Mouse (Mus musculus): Measurements from ENCODE around the gene Itga1.

The Itga1 gene

DNA sequence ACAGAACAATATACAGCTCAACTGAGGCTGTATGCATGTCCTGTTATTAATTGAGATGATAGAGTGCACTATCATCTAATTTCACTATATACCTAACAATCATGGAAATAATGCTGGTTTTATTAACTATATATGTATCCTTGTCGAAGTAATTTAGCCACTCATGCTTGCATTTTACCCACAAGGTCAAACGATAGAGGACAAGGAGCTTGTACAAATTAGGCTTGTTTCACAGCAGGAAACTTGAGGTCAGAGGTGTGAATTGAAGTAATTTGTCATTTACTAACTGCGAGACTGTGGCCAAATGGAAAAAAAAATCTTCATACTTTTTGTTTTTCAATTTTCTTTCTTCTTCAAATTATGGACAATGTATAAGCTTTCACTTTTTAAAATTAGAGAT lies 3.5 kb downstream of the Itga1 start:
- DNase-seq = no peak

DNA sequence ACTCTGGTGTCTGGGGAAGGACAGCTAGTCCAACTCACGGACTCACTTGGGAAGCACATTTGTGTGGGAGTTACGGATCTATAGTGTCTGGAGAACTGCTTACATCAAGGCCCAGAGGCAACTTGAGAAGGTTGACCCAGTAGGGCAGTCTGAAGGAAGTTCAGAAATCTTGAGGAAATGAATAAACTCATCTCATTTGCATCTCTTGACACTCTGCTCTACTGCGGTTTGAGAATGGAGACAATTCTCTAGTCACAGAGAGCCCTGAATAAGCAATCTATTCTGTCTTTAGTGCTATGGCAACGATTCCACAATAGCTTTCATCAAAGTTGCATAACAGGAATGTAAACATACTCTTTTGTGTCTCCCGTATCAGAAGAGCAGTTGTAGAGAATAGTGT lies 4.8 kb downstream of the Itga1 start:
- no peak for DNase-seq

DNA sequence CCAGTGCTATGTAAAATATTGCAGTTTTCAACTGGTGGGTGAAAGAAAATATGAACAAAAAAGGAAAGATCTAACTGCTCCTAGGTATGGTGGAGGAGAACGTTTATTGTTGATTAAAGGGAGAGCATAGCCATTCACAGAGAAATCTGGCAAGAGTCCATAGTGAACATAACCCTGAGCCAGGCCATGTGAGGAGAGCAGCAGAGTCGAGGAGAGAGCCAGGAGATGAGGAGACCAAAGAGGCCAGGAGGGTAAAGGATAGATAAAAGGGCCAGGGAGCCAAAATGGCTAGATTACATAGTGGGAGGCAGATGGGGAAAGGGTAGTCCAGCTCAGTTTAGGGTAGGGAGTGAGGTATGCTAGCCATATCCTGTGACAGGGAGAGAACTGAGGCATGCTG lies 5.5 kb downstream of the Itga1 start:
- DNase-seq = no peak

DNA sequence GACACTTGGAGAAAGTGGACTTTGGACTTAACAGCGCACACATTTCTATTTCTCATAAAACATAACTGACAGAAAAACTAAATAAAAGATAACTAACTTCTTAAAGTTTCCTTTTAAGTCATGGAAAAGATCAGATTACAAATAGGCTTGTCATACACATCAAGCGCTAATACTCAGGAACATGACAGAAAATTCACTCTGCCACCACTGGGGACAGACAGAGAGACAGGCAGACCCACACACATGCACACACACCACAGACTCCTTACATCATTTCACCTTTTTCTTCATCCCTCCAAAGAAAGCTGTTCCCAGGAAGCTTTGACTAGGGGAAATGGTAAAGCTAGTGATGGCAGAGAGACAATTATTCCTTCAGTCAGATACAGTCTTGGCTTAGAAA lies 6.4 kb downstream of the Itga1 start:
- no peak for DNase-seq

DNA sequence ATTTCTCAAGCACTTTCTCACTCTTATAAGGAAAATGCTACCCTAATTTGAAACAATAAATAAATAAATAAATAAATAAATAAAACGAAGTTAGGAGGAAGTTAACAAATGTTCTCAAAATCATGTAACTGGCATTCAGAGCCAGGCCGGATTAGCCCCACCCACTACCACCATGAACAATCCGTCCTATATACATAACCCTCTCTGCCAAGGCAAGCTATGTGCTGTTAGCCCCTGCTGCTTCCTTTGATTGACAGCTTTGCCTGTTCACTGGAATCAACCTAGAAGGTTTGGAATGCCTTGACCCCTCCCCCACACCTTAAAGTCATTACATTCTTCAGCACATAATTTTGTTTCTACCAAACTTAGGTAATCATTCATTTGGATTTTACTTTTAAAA lies 10.3 kb downstream of the Itga1 start:
- no peak for DNase-seq

DNA sequence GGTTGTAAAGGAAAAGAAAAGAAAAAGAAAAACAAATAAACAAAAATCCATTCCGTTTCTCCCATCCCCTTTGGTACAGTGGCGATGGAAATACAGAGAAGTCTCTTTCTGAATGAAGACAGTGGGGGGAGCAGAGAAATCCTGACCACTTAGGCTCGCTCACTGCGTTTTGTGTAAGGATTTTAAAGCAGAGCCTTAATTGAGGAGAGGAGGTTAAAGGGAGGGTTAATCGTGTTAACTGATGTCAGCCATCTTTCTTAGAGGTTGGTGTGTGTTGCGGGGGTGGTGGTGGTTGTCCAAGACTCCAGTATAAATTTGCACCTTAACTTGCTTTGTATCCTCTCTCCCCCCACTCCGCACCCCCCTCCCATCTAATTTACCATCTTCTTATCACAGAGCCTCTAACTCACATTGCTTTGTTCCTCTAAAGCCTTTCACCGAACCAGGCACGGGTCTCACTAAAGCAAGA lies 10.8 kb downstream of the Itga1 start:
- DNase-seq = no peak

DNA sequence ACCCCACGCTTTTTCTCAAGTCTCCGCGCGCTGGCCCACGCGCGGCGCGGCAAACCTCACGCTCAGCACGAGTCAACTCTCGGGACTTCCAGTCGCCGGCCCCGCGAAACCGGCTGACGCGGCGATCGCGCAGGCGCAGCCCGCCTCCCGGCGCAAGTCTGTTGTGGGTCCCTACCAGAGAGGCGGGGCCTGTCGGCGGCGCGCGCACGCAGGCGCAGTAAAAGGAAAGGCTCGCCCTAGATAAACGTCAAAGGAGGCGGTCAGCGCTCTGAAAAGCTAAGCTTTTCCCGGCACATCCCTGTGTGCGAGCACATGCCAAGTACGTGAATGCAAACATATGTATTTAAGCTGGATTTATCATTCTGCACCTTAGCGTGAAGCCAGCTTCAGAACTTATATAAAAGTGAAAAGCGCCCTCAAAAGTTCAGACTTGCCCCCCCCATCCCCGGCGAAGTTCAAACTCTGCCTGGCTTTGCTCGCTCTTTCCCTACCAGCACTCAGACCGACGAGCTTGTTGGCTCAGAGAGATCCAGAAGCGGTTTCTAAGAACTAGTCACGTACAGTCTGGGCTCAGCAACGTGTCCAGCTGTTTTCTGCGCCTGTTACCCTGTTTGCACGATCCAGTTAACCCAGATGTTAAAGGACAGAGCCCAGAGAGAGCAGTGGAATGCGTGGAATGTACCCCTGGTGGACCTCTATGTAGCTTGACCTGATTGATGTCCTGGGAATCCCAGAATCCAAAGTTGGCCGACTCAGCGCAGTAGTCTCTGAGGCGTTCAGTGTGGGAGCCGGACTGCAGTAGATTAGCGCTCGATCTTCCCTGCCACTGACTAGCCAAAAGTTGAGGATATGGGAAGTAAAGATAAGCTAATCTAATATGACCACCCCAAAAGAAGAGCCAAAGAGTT lies 11.4 kb downstream of the Itga1 start, which contains the start of gene Pelo:
Gene Pelo (minus strand): TSS at position 118 of the 908 bp plus-strand sequence.
- DNase-seq = peak; percentile 91 to 93

DNA sequence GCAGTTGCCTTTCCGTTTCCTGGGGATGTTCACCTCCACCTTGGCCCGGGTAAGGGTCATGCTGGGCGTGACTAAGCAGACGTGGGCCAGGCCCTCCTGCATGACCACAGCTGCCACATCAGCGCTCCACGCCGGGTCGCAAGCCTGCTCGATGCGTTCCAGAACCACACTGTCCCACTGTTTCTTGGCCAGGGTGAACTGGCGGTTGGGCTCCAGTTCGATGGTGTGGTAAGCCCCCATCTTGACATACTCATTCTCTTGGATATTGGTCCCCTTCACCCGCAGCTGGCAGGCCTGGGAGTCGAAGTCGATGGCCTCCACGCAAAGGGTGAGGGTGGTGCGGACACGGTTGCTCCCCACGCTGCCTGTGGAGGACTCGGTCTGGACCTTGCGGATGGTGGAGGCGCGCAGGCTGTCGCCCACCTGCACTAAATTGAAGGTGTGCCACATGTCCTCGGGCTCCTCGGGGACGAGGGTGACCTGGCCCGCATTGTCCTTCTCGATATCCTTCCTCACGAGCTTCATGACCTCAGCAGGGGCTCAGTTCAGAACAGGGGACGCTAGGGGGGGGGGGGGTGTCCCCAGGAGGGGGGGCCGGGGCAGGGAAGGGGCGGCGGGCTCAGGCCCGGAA lies 12.3 kb downstream of the Itga1 start:
- peak; percentile 29 to 33 for DNase-seq

DNA sequence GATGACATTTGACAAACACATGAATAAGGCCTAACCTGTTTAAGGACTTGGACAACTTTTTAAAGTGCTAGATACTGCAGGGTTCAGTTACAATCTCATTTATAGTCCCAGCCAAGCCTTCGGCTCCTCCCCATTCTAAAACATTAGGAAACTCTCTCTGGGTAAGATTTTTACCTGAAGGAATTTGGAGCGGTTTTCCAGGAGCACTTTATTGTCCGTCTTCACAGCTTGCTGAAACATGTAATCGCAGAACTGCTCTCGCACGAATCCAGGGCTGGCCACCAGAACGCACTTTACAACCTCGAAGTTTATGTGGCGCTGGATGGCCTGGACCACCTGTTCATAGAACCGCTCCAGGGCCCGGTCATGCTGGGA lies 12.8 kb downstream of the Itga1 start:
- DNase-seq = no peak

DNA sequence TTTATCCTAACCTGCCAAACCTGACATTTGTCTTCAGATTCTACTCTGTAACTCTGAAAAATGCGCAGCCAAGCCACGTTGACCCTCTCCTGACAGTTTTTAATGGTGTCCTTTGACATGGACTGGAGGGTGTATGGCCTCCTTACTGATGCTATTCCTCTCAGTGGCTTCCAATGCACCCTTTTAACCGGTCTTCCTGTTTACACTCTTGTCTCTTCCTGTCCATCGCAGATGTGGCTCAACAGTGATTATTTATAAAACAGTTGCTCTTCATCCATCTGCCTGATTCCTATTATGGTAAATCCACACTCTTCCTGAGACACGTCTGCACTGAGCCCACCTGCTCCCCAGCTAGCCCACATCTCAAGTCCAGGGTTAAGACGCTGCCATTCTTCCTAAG lies 15.8 kb downstream of the Itga1 start:
- DNase-seq = no peak

DNA sequence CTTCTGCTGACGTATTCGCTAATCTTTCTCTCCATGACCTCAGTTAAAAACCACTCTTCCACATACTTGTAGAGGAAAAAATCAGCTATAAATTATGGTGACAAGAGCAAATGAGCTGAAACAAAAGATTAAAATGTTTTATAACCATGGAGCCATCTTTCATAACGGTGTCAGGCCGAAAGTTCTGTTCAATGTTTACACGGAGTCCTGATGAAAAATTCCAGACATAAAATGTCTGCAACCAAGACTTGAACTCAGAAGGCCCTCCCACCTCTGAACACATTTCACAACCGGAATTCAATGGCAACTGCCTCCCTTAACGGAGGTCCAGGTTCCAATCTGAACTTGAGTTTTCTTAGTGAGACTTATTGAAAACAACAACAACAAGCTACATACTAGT lies 19.4 kb downstream of the Itga1 start:
- DNase-seq = no peak

DNA sequence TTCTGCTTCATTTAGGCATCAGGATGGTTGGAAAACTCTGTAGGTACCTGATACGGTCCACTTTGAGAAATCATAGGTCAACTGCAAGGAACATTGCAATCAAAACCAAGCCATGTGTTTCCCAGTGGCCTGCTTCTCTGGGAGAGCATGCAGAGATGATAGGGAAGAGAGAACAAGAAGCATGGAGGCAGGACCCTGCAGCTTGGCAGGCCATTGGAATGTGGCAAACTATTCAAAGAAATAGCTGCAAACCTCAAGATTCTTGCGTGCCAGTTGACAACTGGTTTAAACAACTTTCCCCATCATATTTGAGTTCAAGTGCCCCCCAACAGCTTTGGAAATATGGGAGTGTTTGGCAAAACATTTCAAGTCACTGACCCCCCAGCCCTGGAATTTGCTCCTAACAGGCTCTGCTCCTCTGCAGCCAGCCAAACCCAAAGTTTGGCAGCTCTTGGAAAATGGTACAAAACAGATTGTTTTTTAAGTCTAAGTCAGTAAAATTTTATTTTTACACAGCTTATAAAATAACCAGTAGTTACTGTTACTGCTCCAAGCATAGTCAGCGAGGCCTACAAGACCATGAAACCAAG lies 21.7 kb downstream of the Itga1 start:
- DNase-seq = no peak

DNA sequence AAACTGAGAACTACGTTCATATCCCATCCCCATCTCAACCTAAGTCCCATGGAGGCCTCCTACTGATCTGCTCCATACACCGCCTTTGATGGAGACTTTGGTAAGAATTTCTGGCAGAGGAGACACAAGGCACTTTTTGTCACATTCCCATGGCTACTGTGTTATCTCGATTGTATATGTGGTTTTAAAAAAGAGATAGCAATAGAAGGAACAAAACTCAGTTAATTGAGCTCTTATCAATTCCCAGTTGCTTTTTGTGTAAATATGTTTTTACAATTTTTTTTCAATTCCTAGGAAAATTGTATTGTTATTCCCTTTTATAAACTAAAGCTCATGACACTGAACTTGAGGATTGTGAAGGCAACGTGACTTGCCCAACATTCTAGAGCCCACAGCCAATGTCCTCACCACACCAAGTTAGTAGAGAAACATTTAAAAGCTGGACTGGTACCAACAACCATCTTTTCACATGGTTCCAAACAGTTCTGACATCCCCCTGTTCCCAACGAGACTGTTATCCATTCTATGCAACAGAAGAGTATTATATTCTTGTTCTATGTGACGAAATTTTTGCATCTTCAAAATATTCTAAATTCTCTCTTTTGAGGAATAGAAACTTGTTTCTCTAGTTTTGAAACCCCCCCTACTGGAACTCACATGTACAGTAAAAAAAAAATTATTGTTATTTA lies 22.6 kb downstream of the Itga1 start:
- DNase-seq = no peak

DNA sequence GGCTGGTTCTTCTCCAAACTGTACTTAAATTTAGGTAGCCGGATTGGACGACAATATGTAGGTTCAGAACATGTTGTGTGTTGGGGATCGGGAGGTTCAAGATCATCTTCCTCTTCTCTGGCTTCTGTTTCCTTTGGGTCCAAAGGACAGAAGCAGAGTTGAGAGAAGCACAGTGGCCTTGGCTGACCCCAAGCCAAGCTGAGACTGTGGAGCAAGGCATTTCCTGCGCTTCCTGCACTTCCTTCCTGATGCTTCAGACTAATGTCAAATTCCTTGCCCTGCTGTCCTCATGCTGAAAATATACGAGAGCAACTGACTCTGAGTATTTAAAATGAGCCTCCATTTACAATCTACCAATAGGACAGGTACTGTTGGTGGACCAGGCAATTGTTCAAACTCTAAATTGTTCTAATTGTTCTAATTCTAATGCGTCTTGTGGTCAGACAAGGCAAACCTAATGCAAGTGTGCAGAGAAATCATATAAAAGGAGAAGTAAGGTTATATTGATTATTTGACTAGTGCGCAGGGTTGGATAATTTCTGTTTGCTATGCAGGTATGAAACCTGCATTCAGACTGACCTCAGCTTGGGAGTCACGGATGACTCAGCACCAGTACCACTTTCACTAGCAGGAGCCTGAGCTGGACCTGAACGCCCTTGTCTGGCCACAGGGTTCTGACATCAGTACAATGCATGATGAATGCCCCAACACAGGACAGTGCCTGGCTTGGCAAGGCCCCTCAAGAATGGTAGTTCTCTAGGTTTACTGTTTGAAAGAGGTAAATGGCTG lies 24.2 kb downstream of the Itga1 start:
- no peak for DNase-seq

DNA sequence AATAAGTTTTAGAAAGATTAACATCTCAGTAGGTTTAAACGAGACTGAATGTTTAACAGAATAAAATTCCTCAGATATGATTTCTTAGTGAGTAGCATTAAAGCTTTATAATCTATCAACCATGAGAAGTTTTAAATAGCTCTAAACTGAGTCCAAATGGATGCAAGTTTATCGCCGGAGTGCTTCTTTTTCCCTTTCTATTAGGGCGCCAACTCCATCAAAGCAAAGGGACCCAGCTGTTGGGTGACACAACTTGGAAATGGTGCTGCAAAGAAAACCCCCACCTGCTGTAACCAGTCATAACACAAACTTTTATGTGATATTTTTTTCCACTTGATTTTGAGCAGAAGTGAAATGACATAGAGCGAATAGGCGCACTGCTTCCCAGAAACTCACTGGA lies 29.4 kb downstream of the Itga1 start:
- DNase-seq = no peak

DNA sequence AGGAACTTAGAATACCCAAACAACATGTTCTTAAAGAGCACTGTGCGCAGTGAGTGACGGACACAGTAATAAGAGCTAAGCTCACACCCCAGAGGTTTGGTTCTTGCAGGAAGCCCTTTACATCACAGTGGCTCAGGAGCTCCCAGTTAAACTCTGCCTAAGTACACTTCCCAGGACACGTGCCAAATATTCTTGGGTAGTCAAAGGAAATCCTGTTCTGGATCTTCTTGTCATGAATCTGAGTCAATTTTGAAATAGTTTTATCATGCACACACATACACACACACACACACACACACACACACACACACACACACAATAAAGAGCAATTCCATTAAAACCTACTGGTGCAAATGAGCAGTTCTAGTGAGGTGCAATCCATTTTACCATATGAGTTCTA lies 30.3 kb downstream of the Itga1 start:
- no peak for DNase-seq

DNA sequence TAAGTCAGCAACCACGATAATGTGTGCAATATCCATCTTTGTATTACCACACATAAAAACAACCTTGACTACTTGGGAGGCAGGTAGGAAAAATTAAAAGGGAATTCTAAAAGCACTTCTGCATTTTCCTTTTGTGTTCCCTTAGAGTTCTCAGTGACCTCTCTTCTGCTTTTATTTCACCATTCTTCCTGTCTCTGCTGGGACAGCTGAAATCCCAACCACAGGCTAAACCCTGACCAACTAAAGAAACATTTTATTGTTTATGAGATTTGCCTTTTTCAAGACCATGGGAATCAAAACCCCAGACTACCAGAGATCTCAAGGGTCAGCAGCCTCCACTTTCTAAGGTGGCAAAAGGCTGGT lies 33.8 kb downstream of the Itga1 start:
- DNase-seq = no peak

DNA sequence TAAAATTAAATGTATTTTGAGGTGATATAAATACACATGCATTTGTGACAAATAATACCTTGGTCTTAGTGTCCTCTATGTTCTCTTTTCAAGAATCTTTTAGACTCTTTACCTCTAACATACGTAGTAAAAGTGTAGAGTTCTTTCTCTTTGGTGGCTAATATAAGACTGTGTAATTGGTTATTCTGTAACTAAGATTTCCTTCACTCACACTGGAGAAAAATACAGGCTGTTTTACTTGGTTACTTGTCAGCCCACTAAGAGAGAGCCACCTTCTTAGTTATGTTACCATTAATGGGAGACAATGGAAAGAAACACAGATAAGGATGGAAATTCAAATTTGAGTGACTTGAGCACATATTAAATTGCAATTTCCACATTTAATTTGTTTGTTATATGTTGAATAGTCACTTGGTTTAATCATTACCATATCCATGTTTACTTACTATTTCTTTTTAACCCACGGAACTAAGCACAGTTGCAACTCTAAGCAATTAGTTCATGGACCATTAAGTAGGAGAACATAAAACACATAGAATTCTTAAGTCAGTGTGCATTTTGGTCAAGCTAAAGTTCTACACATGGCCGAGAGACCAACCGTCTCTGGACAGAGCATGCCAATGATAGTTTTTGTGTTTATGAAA lies 34.3 kb downstream of the Itga1 start:
- no peak for DNase-seq

DNA sequence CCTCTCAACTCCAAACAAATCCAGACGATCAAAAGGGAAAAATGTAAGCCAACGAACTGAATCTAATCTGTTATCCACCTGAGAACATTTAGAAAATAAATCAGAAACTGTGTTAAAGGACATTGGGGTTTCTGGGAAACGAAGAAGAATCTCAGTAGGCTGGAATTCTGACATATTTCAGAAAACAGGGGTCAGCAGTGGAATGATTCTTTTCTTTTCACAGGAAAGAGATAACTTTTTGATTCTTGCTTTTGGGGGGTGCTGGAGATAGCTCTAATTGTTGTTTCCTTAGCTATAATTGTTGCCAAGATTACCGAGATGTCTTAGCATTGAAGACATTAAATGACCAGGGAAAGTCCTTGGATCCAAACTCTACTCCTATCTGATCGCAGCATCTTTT lies 44.2 kb downstream of the Itga1 start:
- DNase-seq = no peak

DNA sequence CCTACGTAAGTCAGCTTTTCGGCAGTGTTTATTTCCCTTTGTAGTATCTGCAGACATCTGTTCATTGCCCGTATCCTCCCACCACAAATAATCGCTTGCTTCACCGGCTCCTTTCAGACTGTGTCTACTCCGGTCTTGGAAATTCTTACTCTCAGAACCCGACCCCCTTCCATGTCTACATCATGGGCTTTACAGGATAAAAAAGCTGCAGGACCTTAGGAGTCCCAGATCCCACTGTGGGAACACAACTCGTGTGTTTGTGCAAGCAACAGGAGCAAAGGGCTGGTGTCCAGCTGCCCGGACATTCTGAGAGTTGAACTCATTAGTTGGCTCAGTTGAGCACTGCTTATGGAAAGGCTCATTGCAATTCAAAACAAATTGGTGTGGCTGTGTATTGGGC lies 47.0 kb downstream of the Itga1 start:
- DNase-seq = no peak

DNA sequence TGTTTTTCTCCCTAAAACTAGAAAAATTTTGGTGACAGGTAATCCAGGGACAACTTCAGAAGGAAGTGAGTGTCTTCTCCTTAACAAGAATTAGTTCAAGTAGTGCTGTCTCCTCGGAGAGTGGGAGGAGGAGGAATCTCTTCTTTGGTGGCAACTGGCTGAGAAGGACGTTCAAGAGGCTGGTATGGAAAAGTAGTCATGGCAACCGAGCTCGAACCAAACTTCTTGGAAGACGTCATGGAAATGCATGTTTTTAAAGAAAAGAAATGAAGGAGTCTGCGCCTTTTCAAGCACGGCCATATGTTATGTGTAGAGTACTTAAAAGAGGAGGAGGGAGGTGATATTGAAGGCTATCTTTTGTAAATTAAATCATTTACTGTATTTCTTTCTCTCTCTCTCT lies 49.2 kb downstream of the Itga1 start:
- DNase-seq = no peak
